Mouse (Mus musculus) heart, postnatal 25 days (tissue): ENCODE measurements around the gene Dclk2. TPM values are rescaled to one million over a fixed set of nuclear protein-coding genes. Genes with fewer than 3 reads are reported as not detected.

Experiments
- DNase-seq: peaks from one replicate; pipeline ENCODE4 v3.0.0; 2022; ENCODE audit warnings: low spot score
- intact Hi-C: fragments of 180-260 bp; cut with DNase I; formaldehyde crosslinking; loops from one replicate; pipeline ENCODE4 v1.15.1; 2025
- total RNA-seq, 2 experiments: library from RNA; stranded (reverse); gene quantifications; 2 replicates each; pipeline ENCODE4 v1.2.3; 2021

Dclk2 gene
- 1 to 10 TPM in 1 of 2 experiments, under 1 TPM in 1; 0.75 to 1.5 TPM for total RNA-seq

GRCm38 (mm10) chr3:86920343-86921083 lies at the start of gene Dclk2:
Gene Dclk2, minus strand, starts transcription at chr3:86920852.
- DNase-seq = peak; percentile 59
- intact Hi-C loops = loop anchor here (10.0 kb wide), 1 partner anchor 106 kb away; no protein-coding TSS in a partner anchor

GRCm38 (mm10) chr3:86962665-86963435 lies 42.2 kb upstream of the Dclk2 start:
- DNase-seq = no peak
- intact Hi-C loops = no loop called here

GRCm38 (mm10) chr3:86961395-86961669 lies 40.7 kb upstream of the Dclk2 start:
- DNase-seq = no peak

GRCm38 (mm10) chr3:86960656-86961394 lies 40.2 kb upstream of the Dclk2 start:
- intact Hi-C loops = no loop called here

More at GRCm38 (mm10) chr3:86961395-86961669, 40.7 kb upstream of the Dclk2 start:
- intact Hi-C loops = no loop called here

GRCm38 (mm10) chr3:86959088-86959487 lies 38.4 kb upstream of the Dclk2 start:
- intact Hi-C loops = no loop called here
- no peak for DNase-seq

More at GRCm38 (mm10) chr3:86960656-86961394, 40.2 kb upstream of the Dclk2 start:
- DNase-seq = no peak

GRCm38 (mm10) chr3:86955376-86955775 lies 34.7 kb upstream of the Dclk2 start:
- intact Hi-C loops = no loop called here

GRCm38 (mm10) chr3:86954521-86954920 lies 33.9 kb upstream of the Dclk2 start:
- intact Hi-C loops = no loop called here
- DNase-seq = no peak

More at GRCm38 (mm10) chr3:86955376-86955775, 34.7 kb upstream of the Dclk2 start:
- DNase-seq = no peak

- intact Hi-C loops = no loop called here
- no peak for DNase-seq
Measured at GRCm38 (mm10) chr3:86953819-86954218, 33.2 kb upstream of the Dclk2 start.

GRCm38 (mm10) chr3:86950652-86951051 lies 30.0 kb upstream of the Dclk2 start:
- intact Hi-C loops = no loop called here
- no peak for DNase-seq

GRCm38 (mm10) chr3:86936254-86936836 lies 15.7 kb upstream of the Dclk2 start:
- intact Hi-C loops = no loop called here
- no peak for DNase-seq

- intact Hi-C loops = no loop called here
- DNase-seq = no peak
Measured at GRCm38 (mm10) chr3:86933446-86933845, 12.8 kb upstream of the Dclk2 start.

GRCm38 (mm10) chr3:86923686-86924085 lies 3.0 kb upstream of the Dclk2 start:
- no peak for DNase-seq
- intact Hi-C loops = loop anchor here (10.0 kb wide), 1 partner anchor 109 kb away; no protein-coding TSS in a partner anchor

GRCm38 (mm10) chr3:86921181-86921975 lies 726 bp upstream of the Dclk2 start:
- no peak for DNase-seq
- intact Hi-C loops = loop anchor here (10.0 kb wide), 1 partner anchor 107 kb away; no protein-coding TSS in a partner anchor

- intact Hi-C loops = loop anchor here (10.0 kb wide), 1 partner anchor 105 kb away; no protein-coding TSS in a partner anchor
Measured at GRCm38 (mm10) chr3:86919641-86920342, 860 bp downstream of the Dclk2 start.

GRCm38 (mm10) chr3:86917048-86917447 lies 3.6 kb downstream of the Dclk2 start:
- intact Hi-C loops = no loop called here
- DNase-seq = no peak

More at GRCm38 (mm10) chr3:86919641-86920342, 860 bp downstream of the Dclk2 start:
- DNase-seq = no peak

GRCm38 (mm10) chr3:86916626-86917025 lies 4.0 kb downstream of the Dclk2 start:
- intact Hi-C loops = no loop called here
- DNase-seq = no peak

- no peak for DNase-seq
- intact Hi-C loops = no loop called here
Measured at GRCm38 (mm10) chr3:86915291-86915690, 5.4 kb downstream of the Dclk2 start.

GRCm38 (mm10) chr3:86914316-86914715 lies 6.3 kb downstream of the Dclk2 start:
- intact Hi-C loops = no loop called here
- no peak for DNase-seq

GRCm38 (mm10) chr3:86898366-86898765 lies 22.3 kb downstream of the Dclk2 start:
- intact Hi-C loops = no loop called here
- DNase-seq = no peak
